Mouse (Mus musculus) hindbrain, embryonic 11.5 days (tissue): ENCODE results near the gene Myom1. TPM values are rescaled to one million over a fixed set of nuclear protein-coding genes. Genes with fewer than 3 reads are reported as not detected.

Source experiments
- ATAC-seq: fragments of 200-750 bp; cut with Nextera tagmentation; 2 replicates; pipeline ENCODE4 v1.8.0; 2017; ENCODE audit warnings: mild to moderate bottlenecking, moderate TSS enrichment, moderate library complexity; ENCODE audit not compliant: low FRiP score
- DNase-seq: peaks from one replicate; pipeline ENCODE4 v3.0.0-alpha.2; 2015; ENCODE audit warnings: low spot score
- H3K27ac ChIP-seq: fragments of 300-500 bp; sonication (generic); 2 replicates; pipeline ENCODE4 v1.5.1; 2014; ENCODE audit warnings: mild to moderate bottlenecking, low read depth, low read length
- H3K27me3 ChIP-seq: fragments of 300-500 bp; sonication (generic); 2 replicates; pipeline ENCODE4 v1.6.1; 2014; ENCODE audit warnings: mild to moderate bottlenecking, low read length, moderate library complexity, mixed read lengths; ENCODE audit not compliant: control insufficient read depth, insufficient read depth
- H3K36me3 ChIP-seq: fragments of 300-500 bp; sonication (generic); 2 replicates; pipeline ENCODE4 v1.6.1; 2014; ENCODE audit warnings: mild to moderate bottlenecking, low read length, moderate library complexity, mixed read lengths; ENCODE audit not compliant: control insufficient read depth, insufficient read depth
- H3K4me1 ChIP-seq: fragments of 300-500 bp; sonication (generic); replicated peaks from 2 replicates; pipeline ENCODE4 v1.6.1; 2014; ENCODE audit warnings: low read length, mixed read lengths; ENCODE audit not compliant: control insufficient read depth, insufficient read depth
- H3K4me2 ChIP-seq: fragments of 300-500 bp; sonication (generic); replicated peaks from 2 replicates; pipeline ENCODE4 v1.6.1; 2014; ENCODE audit warnings: mild to moderate bottlenecking, low read depth, low read length
- H3K4me3 ChIP-seq: fragments of 300-500 bp; sonication (generic); 2 replicates; pipeline ENCODE4 v1.5.1; 2014; ENCODE audit warnings: low read depth, low read length
- H3K9ac ChIP-seq: fragments of 300-500 bp; sonication (generic); 2 replicates; pipeline ENCODE4 v1.6.1; 2014; ENCODE audit warnings: low read depth, low read length
- H3K9me3 ChIP-seq: fragments of 300-500 bp; sonication (generic); 2 replicates; pipeline ENCODE4 v1.6.1; 2016; ENCODE audit warnings: low read length; ENCODE audit not compliant: control insufficient read depth
- WGBS: fragments of 180-500 bp; shearing (Covaris S2); extraction: QIAGEN DNeasy Blood & Tissue Kit; methylation state at CpG from one replicate; pipeline ENCODE4 v1.1.7; 2014; 5-methylcytosine and 5-hydroxymethylcytosine counted together
- polyA plus RNA-seq: library from polyadenylated mRNA; unstranded; fragments of >200 nt; fragmentation: Nextera tagmentation; extraction: Ambion mirVana; gene quantifications from 2 replicates; pipeline ENCODE4 v1.2.1, GENCODE M21; 2014

The Myom1 gene
- polyA plus RNA-seq, 1 experiment from 2014 or later: 2.0 TPM

DNA sequence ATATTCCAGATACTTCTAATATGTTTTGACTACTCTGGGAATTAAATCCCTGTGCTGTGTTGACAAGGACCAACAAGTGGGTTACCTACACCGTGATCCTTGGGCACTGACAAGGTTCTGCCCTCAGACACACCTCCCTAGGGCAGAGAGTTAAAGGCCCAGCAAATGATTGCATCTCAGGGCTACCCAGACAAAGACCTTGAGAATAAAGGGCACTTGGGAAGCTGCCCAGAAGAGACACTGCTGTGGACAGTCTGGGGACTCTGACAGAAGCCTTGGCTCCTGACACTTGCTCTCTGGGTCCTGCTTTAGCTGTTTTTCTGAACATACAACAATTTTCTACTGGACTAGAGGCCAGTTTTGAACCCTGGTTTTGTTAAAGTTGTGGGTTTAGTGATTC lies 152.8 kb downstream of the Myom1 start:
- ATAC-seq (no peak), DNase-seq (no peak)
- Histone ChIP-seq H3K9me3 (no peaks in the 10 kb centered on the region), H3K4me2 (no peak overlapping the region), H3K36me3 (no peaks in the 10 kb centered on the region), H3K4me1 (no peaks in the 10 kb centered on the region), H3K9ac (no peak overlapping the region), H3K27me3 (no peaks in the 10 kb centered on the region), H3K27ac (no peak overlapping the region), H3K4me3 (no peak overlapping the region)
- WGBS: 59% methylated on average over 1 of the region's 1 CpGs

DNA sequence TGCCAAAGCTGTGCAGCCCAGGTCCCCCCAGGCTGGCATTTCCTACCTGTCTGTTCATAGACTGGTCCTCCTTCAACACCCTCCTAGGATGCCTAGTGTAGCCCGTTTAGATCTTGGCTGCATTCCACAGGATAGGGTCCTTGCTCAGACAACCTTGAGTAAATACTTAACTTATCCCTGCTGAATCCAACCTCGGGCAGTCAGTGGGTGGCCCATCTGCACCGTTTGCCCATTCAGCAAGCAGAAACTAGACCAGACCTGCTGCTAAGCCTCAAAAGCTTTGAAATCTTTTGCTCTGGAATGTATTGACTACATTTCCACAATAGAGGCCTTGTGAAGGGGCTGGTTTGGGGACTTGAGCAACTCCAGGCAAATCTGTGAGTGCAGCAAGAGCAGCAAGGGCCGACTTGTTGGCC lies 156.7 kb downstream of the Myom1 start:
- peak; percentile 19 for DNase-seq
- no peaks in the 10 kb centered on the region for H3K36me3 ChIP-seq

DNA sequence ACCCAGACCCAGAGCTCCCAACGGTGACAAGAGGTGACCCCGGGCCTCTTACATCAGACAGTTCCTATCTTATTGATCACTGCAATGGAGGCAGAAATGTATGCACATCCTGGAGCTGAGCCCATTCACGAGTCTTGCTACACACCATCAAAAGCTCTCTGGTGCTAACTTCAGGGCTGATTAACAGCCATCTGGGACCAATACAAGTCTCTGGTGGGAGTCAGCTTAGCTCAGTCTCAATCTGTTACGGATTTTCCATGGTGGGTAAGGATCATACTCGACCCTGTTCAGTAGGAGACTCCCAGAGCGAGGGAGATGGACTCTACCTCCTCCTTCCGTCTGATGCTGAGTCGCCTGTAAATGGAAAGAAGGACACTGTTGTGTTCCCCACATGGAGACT lies 157.3 kb downstream of the Myom1 start:
- no peak overlapping the region for H3K9ac ChIP-seq
- ATAC-seq (no peak), DNase-seq (no peak)
- no peaks in the 10 kb centered on the region for H3K4me1 ChIP-seq
- no peak overlapping the region for H3K4me2 ChIP-seq
- H3K27ac ChIP-seq: no peak overlapping the region
- H3K9me3 ChIP-seq: no peaks in the 10 kb centered on the region
- no peak overlapping the region for H3K4me3 ChIP-seq
- no peaks in the 10 kb centered on the region for H3K36me3 ChIP-seq
- 68% methylated on average over 8 of the region's 8 CpGs for WGBS
- H3K27me3 ChIP-seq: no peaks in the 10 kb centered on the region

More for the DNA sequence above, 156.7 kb downstream of the Myom1 start:
- Histone ChIP-seq H3K4me3 (no peak overlapping the region), H3K9ac (no peak overlapping the region), H3K4me2 (no peak overlapping the region), H3K27ac (no peak overlapping the region), H3K4me1 (no peaks in the 10 kb centered on the region), H3K9me3 (no peaks in the 10 kb centered on the region), H3K27me3 (no peaks in the 10 kb centered on the region)
- 19% methylated on average over 4 of the region's 4 CpGs for WGBS
- ATAC-seq: no peak

DNA sequence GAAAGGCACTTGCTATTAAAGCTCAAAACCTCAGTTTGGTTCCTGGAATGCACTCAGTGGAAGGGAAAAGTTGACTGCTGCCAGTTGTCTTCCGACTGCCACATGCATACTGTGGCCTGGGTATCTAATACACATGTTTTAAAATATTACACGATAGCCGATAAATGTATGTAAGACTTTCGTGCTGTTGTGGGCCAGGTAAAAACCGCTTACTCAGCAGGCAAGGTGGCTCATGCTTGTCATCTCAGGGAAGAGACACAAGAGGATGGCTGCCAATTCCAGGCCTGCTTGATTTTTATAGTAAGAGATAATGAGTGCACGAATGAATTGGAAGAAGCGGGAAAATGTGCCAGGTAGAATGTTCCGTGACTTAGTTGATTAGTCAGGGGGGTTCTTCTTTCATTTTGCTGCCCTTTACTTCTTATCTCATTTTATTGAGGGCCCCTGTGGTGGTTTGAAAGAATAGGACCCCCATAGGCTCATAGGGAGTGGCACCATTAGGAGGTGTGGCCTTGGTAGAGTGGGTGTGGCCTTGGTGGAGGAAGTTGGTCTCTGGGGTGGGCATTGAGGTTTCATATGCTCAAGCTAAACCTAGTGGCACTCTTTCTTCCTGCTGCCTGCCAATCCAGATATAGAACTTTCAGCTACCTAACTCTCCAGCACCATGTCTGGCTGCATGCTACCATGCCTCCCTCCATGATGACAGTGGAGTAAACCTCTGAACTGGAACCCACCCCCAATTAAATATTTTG lies 158.0 kb downstream of the Myom1 start:
- Histone ChIP-seq H3K4me1 (no peaks in the 10 kb centered on the region), H3K9me3 (no peaks in the 10 kb centered on the region), H3K36me3 (no peaks in the 10 kb centered on the region), H3K9ac (no peak overlapping the region), H3K27me3 (no peaks in the 10 kb centered on the region), H3K27ac (no peak overlapping the region), H3K4me2 (no peak overlapping the region), H3K4me3 (no peak overlapping the region)
- DNase-seq (no peak), ATAC-seq (no peak)
- WGBS: 92% methylated on average over 8 of the region's 8 CpGs

DNA sequence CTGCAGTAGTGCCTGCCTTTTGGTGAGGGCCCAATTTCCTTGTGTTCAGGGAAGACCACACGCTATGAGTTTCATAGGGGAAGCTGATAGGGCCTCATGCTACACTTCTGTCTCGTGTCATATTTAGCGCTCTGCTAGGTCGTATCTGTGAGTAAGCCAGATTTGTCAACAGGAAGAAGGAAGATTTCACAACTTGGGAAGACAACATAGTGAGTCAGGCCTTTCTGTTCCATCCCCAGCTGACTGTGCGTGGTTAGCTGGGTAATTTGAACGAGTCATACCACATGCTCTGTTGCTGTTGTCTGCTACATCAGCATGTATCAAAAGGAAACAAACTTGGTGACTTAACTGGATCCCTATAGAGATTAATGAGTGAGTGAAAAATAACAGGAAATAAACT lies 162.6 kb downstream of the Myom1 start:
- H3K27ac ChIP-seq: no peak overlapping the region
- no peak for ATAC-seq
- no peaks in the 10 kb centered on the region for H3K9me3 ChIP-seq
- DNase-seq: no peak
- no peak overlapping the region for H3K4me2 ChIP-seq
- no peaks in the 10 kb centered on the region for H3K4me1 ChIP-seq
- no peak overlapping the region for H3K4me3 ChIP-seq
- no peak overlapping the region for H3K9ac ChIP-seq
- WGBS: 86% methylated on average over 6 of the region's 6 CpGs
- no peaks in the 10 kb centered on the region for H3K27me3 ChIP-seq
- no peaks in the 10 kb centered on the region for H3K36me3 ChIP-seq

DNA sequence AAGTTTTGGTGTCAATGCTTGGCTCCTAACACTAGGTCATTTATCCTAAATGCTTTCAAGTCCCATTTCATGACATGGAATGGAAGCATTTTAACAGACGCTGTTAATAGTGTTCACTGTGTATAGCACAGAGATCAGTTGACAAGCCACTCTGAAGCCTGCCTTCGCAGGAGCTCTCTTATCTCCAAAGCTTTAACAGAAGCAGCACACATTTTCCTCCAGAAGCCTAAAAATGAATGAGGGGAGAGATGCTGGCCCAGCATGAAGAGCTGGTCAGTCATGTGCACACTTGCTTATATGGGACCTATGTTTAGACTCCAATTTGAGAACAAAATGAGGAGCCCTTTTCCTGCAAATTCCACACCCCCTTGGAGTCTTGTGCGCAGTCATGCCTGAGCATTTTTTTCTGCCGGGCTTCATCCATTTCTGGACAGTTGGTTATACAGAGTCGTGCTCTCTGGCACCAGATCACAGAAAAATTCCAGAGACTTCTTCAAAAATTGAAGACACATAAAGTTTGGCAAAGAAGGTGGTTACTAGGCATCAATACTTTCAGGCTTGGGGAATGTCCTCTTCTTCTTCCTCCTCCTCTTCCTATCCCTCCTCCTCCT lies 165.9 kb downstream of the Myom1 start:
- WGBS: 94% methylated on average over 5 of the region's 5 CpGs
- H3K4me3 ChIP-seq: no peak overlapping the region
- no peak overlapping the region for H3K9ac ChIP-seq
- H3K9me3 ChIP-seq: no peaks in the 10 kb centered on the region
- H3K4me1 ChIP-seq: no peaks in the 10 kb centered on the region
- H3K27ac ChIP-seq: no peak overlapping the region
- ATAC-seq (no peak), DNase-seq (no peak)
- no peaks in the 10 kb centered on the region for H3K27me3 ChIP-seq
- no peak overlapping the region for H3K4me2 ChIP-seq
- no peaks in the 10 kb centered on the region for H3K36me3 ChIP-seq

DNA sequence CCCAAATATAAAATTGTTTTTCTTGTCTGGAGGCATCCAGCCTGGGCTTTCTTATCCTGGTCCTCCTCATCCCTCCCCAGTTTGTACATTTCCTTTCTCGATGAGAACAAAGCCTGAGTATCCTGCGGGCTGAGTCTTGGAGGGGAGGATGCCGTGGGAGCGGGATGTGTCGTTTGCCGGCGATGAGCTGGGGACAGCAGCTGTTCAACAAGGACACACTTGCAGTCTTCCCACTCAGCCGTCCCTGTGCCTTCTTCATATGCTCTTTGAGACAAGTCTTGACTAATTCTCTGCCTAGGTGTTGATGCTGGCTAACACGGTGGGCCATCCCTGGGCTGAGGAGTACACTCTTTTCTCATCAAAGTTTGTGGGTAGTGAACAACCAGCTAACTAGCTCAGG lies 166.4 kb downstream of the Myom1 start:
- no peak overlapping the region for H3K27ac ChIP-seq
- H3K4me3 ChIP-seq: no peak overlapping the region
- WGBS: 73% methylated on average over 9 of the region's 9 CpGs
- DNase-seq: no peak
- no peak for ATAC-seq
- no peak overlapping the region for H3K9ac ChIP-seq
- no peak overlapping the region for H3K4me2 ChIP-seq
- no peaks in the 10 kb centered on the region for H3K9me3 ChIP-seq
- no peaks in the 10 kb centered on the region for H3K4me1 ChIP-seq
- no peaks in the 10 kb centered on the region for H3K27me3 ChIP-seq
- H3K36me3 ChIP-seq: no peaks in the 10 kb centered on the region

DNA sequence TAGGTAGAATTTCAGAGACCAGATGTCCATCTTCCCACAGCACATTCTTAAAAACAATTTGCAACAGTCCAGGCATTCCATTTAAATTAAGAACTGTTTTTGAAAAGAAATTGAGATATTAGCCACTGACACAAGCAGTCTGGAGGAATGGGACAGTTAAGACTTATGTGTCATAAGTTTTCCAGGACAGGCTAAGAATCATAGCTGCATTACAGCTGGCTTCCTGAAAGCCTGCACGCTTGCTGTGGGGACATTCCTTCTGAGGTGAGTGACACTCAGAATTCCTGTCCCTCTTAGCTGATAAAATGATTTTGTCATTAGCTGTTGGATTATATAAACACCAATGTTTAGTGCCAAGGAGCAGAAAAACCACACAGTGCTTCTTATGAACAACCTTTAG lies 167.2 kb downstream of the Myom1 start:
- no peak for DNase-seq
- ATAC-seq: no peak

DNA sequence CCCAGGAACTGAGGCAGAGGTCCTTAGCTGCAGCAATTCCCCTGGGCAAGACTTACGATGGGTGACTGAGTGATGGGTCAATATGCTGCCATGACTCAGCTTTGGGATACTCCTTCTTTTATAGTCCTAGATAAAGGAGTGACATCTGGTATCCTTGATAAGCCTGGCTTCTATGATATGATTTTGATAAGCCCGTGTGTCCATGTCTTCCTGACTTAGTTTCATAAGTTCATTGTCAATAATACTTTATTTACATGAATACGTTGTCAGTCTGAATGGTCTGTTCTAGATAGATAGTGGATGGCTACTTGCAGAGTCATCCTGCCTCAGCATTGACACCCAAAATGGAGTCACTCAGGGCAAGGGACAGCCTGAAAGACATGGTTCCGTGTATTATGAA lies 168.7 kb downstream of the Myom1 start:
- Histone ChIP-seq H3K4me1 (no peaks in the 10 kb centered on the region), H3K9ac (no peak overlapping the region), H3K9me3 (no peaks in the 10 kb centered on the region), H3K36me3 (no peaks in the 10 kb centered on the region), H3K4me3 (no peak overlapping the region), H3K27me3 (no peaks in the 10 kb centered on the region), H3K27ac (no peak overlapping the region), H3K4me2 (no peak overlapping the region)
- 90% methylated on average over 4 of the region's 4 CpGs for WGBS
- ATAC-seq (no peak), DNase-seq (no peak)

More for the DNA sequence above, 167.2 kb downstream of the Myom1 start:
- H3K9ac ChIP-seq: no peak overlapping the region
- 81% methylated on average over 1 of the region's 1 CpGs for WGBS
- no peaks in the 10 kb centered on the region for H3K9me3 ChIP-seq
- H3K4me3 ChIP-seq: no peak overlapping the region
- H3K4me1 ChIP-seq: no peaks in the 10 kb centered on the region
- no peak overlapping the region for H3K4me2 ChIP-seq
- no peaks in the 10 kb centered on the region for H3K27me3 ChIP-seq
- no peaks in the 10 kb centered on the region for H3K36me3 ChIP-seq
- H3K27ac ChIP-seq: no peak overlapping the region
